Mouse (Mus musculus) intestine, postnatal 0 days (tissue): ENCODE measurements at regions not wholly inside any gene's neighbourhood (a gene's known extent, or its start where the extent isn't known, plus 50 kb on each side); places are given as distances from the start of the nearest gene placed in this dataset.

Source experiments
- ATAC-seq: fragments of 200-750 bp; cut with Nextera tagmentation; 2 replicates; pipeline ENCODE4 v1.8.0; 2017; ENCODE audit warnings: mild to moderate bottlenecking, moderate TSS enrichment, moderate library complexity
- H3K27ac ChIP-seq: fragments of 300-500 bp; sonication (generic); 2 replicates; pipeline ENCODE4 v1.5.1; 2014; ENCODE audit warnings: mild to moderate bottlenecking, low read depth, low read length, moderate library complexity
- H3K27me3 ChIP-seq: fragments of 300-500 bp; sonication (generic); replicated peaks from 2 replicates; pipeline ENCODE4 v1.6.1; 2014; ENCODE audit warnings: low read length, mixed read lengths; ENCODE audit not compliant: control insufficient read depth, insufficient read depth
- H3K36me3 ChIP-seq: fragments of 300-500 bp; sonication (generic); 2 replicates; pipeline ENCODE4 v1.6.1; 2014; ENCODE audit warnings: mild to moderate bottlenecking, moderate library complexity; ENCODE audit not compliant: control insufficient read depth, insufficient read depth
- H3K4me1 ChIP-seq: fragments of 300-500 bp; sonication (generic); replicated peaks from 2 replicates; pipeline ENCODE4 v1.6.1; 2014; ENCODE audit warnings: antibody characterized with exemption, low read length, mixed read lengths; ENCODE audit not compliant: control insufficient read depth, insufficient read depth
- H3K4me2 ChIP-seq: fragments of 300-500 bp; sonication (generic); replicated peaks from 2 replicates; pipeline ENCODE4 v1.6.1; 2014; ENCODE audit warnings: low read depth, mild to moderate bottlenecking, moderate library complexity
- H3K4me3 ChIP-seq: fragments of 300-500 bp; sonication (generic); 2 replicates; pipeline ENCODE4 v1.5.1; 2014; ENCODE audit warnings: low read depth, low read length
- H3K9ac ChIP-seq: fragments of 300-500 bp; sonication (generic); 2 replicates; pipeline ENCODE4 v1.6.1; 2014; ENCODE audit warnings: mild to moderate bottlenecking, low read depth, low read length
- H3K9me3 ChIP-seq: fragments of 300-500 bp; sonication (generic); 2 replicates; pipeline ENCODE4 v1.6.1; 2016; ENCODE audit warnings: mixed run types; ENCODE audit not compliant: control insufficient read depth
- CTCF ChIP-seq: sonication (generic); IDR thresholded peaks from 2 replicates; pipeline ENCODE4 v1.5.1; 2016; ENCODE audit warnings: low read depth, mild to moderate bottlenecking, control low read depth, antibody characterized with exemption, moderate library complexity
- WGBS: fragments of 180-500 bp; shearing (Covaris S2); extraction: QIAGEN DNeasy Blood & Tissue Kit; methylation state at CpG from one replicate; pipeline ENCODE4 v1.1.7; 2014; 5-methylcytosine and 5-hydroxymethylcytosine counted together

DNA sequence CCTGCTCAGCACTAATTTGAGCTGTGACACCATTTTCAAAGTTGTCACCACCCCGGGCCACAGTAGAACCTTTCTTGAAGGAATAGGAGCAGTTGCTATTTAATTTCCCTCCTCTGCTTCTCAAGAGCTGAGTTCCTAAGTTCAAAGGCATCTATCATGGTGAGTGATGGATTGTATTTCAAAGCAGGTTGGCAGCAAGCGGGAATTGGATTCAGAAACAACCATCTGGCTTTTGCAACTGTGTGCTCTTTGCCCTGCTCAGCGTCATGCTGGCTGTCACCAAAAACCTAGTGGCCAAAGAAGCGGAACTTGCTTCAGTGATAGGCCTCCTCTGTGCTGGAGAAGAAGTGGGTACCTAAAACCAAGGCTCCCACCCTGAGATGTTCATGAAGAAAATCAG is 209.6 kb upstream of the Vstm2b start:
- no peak overlapping the region for H3K4me3 ChIP-seq
- H3K27me3 ChIP-seq, result no peaks in the 10 kb centered on the region
- no peak for ATAC-seq
- WGBS, result 65% methylated on average over 4 of the region's 4 CpGs
- no peak overlapping the region for H3K9ac ChIP-seq
- no peaks in the 10 kb centered on the region for H3K36me3 ChIP-seq
- no peaks in the 10 kb centered on the region for H3K9me3 ChIP-seq
- H3K4me2 ChIP-seq, result no peak overlapping the region
- TF ChIP-seq CTCF, result no peak
- no peak overlapping the region for H3K27ac ChIP-seq
- no peaks in the 10 kb centered on the region for H3K4me1 ChIP-seq

- H3K4me1 ChIP-seq, result no peaks in the 10 kb centered on the region
- no peaks in the 10 kb centered on the region for H3K9me3 ChIP-seq
- 57% methylated on average over 5 of the region's 5 CpGs for WGBS
- no peak for TF ChIP-seq CTCF
- no peak overlapping the region for H3K9ac ChIP-seq
- no peak overlapping the region for H3K27ac ChIP-seq
- H3K4me3 ChIP-seq, result no peak overlapping the region
- no peak for ATAC-seq
- no peaks in the 10 kb centered on the region for H3K27me3 ChIP-seq
- no peak overlapping the region for H3K4me2 ChIP-seq
- no peaks in the 10 kb centered on the region for H3K36me3 ChIP-seq
These were observed 204.4 kb upstream of the Vstm2b start for GRCm38 (mm10) chr7:40693755-40694154.

DNA sequence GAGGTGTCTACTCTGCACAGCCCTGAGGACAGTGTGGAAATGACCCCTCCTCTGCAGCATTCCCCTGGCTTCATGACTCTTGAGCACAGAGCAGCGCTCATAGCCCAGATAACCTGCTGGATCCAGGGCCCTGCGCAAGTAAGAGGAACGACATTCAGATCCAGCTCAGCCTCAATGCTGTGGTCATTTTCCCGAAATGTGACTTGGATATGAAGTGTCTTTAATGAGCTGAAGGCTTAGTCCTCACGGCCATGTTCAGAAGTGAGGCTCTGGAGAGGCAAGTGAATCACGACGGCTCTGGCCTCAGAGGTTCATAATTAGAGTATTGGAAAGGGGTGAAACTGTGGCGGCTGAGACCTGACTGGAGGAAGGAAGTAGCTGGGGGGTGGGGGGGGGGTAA is 200.6 kb upstream of the Vstm2b start:
- Histone ChIP-seq H3K36me3 (no peaks in the 10 kb centered on the region), H3K4me1 (no peaks in the 10 kb centered on the region), H3K27ac (no peak overlapping the region), H3K27me3 (no peaks in the 10 kb centered on the region), H3K9ac (no peak overlapping the region), H3K4me3 (no peak overlapping the region), H3K9me3 (no peaks in the 10 kb centered on the region), H3K4me2 (no peak overlapping the region)
- ATAC-seq, result no peak
- 79% methylated on average over 8 of the region's 8 CpGs for WGBS
- TF ChIP-seq CTCF, result no peak

GRCm38 (mm10) chr7:40698309-40698708 is 199.8 kb upstream of the Vstm2b start:
- Histone ChIP-seq H3K27ac (no peak overlapping the region), H3K9ac (no peak overlapping the region), H3K27me3 (no peaks in the 10 kb centered on the region), H3K36me3 (no peaks in the 10 kb centered on the region), H3K9me3 (no peaks in the 10 kb centered on the region), H3K4me3 (no peak overlapping the region), H3K4me1 (no peaks in the 10 kb centered on the region), H3K4me2 (no peak overlapping the region)
- ATAC-seq, result no peak
- 40% methylated on average over 3 of the region's 3 CpGs for WGBS
- TF ChIP-seq CTCF, result no peak

DNA sequence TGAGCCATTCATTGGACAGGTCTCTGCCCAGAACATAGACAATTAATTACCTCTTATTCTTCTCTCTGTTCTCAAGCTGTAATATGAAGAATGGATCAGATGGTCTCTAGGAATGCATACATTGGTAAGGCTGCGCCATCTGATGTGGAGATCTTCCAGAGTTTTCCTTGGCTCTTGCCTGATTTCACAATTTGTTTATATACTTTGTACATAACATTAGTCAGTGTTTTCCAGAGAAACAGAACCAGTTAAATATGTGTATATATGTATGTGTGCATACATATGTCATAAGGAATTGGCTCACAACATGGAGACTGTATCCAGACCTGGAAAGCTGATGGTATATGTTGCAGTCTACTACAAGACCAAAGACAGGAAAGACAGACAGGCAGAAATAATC is 198.5 kb upstream of the Vstm2b start:
- ATAC-seq, result no peak
- 66% methylated on average over 1 of the region's 1 CpGs for WGBS
- no peak for TF ChIP-seq CTCF

DNA sequence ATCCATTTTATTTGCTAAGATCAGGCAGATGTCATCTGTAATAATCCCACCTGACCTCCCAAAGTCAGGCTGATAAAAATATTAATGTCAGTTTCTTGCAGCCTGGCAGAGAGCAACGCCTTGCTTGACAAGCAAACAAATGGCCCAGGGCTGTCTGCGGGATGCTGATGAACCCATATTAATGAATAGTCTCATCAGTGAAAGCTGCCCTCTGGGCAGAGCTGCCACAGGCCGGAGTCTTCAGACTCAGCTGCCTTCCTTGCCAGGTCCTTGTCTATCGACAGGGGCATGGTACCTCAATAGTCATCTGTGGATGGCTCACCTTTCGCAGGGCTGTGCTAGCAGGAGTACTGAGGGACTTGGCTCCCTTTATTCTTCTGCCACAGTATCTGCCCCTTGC is 197.5 kb upstream of the Vstm2b start:
- WGBS, result 76% methylated on average over 5 of the region's 5 CpGs
- Histone ChIP-seq H3K27ac (no peak overlapping the region), H3K4me2 (no peak overlapping the region), H3K9me3 (no peaks in the 10 kb centered on the region), H3K4me3 (no peak overlapping the region), H3K27me3 (no peaks in the 10 kb centered on the region), H3K4me1 (no peaks in the 10 kb centered on the region), H3K9ac (no peak overlapping the region), H3K36me3 (no peaks in the 10 kb centered on the region)
- ATAC-seq, result no peak
- TF ChIP-seq CTCF, result no peak

More for the DNA sequence above, 198.5 kb upstream of the Vstm2b start:
- Histone ChIP-seq H3K4me3 (no peak overlapping the region), H3K27me3 (no peaks in the 10 kb centered on the region), H3K9ac (no peak overlapping the region), H3K4me1 (no peaks in the 10 kb centered on the region), H3K9me3 (no peaks in the 10 kb centered on the region), H3K27ac (no peak overlapping the region), H3K4me2 (no peak overlapping the region), H3K36me3 (no peaks in the 10 kb centered on the region)
